Mouse (Mus musculus): ENCODE data around the gene Fbxl17. TPM values are rescaled to one million over a fixed set of nuclear protein-coding genes. Genes with fewer than 3 reads are reported as not detected.

Gene Fbxl17
- total RNA-seq, 2 experiments from 2014 or later, result 28.5 to 29.5 TPM

DNA sequence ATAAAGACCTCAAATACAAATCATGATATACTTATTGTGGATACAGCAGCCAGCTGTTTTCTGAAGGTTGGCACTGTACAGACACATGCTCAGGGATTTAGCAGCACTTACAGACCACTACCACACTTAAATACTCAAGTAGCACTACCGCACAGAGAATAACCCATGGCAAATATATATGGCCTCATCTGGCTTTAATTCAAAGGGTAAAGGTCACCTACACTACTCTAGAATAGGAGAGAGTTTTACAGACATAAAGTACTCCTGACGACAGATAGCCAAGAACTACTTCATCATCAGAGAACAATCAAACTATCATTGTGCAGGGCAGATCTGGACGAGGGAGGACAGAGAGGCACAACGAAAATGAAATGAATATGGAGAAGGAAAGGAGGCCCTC lies 93.9 kb downstream of the Fbxl17 start:
- intact Hi-C loops (cut with DNase I), result no loop called here
- DNase-seq, result no peak

DNA sequence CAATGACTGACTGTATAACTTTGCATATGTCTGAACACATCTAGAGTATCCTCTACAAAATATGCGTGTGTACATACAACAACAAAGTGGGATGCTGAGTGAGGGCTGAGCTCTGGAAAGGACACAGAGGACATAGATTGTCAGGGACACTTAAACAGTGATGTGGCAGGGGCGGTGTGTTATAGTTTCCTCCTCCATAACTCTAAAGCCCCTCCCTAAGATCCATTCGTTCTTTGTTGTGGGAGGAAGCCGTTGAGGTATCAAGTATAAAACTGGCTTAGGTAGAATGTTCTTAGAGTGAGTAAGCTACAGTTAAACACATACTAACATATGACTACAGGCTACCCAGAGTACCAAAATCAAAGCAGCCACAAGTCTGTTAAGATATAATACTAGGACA lies 94.3 kb downstream of the Fbxl17 start:
- no peak for DNase-seq
- intact Hi-C loops (cut with DNase I), result no loop called here

DNA sequence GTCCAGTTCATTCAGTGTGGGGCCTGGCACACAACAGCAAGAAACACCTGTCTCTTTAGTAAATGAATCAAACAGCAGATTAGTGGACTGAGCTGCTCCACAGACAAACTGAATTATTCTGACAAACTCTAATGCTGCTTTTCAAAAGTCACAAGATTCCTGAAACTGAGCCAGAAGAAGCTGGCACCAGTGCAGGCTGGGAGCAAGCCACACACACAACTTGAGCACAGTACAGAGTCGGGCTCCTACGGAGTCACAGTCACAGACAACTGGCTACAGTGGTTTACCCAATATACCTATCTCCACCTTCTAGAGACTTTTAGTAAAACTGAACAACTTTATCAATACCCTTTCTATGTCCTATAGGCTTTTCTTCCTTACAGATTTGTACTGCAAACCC lies 94.8 kb downstream of the Fbxl17 start:
- DNase-seq, result peak; percentile 40 to 58
- intact Hi-C loops (cut with DNase I), result no loop called here

DNA sequence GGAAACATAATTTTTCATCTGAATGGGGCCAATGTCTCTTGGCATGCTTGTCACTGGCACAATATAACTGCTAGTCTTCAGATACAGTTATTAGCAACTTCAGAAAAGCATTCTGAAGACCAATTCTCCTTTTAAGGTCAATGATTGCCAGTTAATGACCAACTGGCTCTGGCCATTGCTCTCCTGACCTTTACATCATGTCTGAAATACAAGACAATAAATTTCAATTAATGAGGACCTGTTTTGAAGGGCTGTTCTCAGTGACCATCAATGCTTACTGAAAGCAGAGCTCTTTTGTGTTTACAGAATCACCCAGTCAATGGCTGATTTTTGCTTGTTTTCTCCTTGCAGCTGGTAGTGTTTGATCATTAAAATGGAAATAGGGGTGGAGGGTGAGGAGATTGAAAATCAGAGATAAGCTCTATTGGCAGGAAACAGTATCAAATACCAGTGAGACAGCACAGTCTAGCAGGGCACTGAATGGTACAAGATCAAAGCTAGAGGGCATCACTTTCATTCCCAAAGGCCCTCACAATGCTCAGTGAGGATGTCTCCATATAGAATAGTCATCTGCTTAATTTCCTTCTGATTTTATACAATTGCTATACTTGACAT lies 95.9 kb downstream of the Fbxl17 start:
- DNase-seq, result no peak
- intact Hi-C loops (cut with DNase I), result no loop called here

DNA sequence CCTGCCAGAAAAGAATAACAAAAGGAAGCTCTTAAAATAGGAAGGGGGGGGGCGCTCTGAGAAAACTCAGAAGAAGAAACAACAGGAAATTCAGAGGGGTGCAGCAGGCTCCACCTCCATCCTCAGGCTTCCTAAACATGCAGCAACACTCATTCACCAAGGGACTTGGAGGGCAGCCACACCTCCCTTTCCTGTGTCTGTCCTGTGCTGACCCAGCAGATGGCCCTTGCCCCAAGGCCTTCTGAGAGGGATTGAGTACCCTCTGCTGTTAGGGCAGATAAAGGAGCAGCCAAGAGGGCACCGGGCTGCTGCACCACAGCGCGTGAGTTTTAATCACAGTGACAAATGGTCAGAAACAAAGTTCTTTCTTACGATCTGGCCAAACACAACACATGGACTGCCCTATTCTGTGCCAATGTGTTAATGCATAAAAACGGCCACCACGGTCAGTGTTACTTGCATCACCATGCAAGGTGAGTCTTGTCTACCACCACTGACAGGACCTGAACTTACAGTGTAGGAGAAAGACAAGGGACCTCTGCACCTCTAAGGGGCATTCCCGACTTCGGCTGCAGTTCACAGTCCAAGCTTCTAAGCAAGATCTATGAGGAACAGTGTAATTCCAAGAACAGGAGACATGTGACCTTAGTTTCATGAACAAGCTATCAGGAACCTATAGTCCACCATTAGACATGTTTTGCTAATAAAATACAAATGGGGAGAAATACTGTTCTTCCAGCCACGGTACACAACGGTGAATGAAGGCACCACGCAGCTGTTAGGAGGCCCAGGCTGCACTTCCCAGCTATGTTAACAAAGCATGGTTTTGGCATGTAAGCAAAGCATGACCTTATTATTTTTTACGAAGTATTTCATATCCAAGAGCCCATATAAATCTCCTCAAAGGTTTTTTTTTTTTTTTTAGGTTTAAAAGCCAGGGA lies 96.8 kb downstream of the Fbxl17 start:
- intact Hi-C loops (cut with DNase I), result no loop called here

DNA sequence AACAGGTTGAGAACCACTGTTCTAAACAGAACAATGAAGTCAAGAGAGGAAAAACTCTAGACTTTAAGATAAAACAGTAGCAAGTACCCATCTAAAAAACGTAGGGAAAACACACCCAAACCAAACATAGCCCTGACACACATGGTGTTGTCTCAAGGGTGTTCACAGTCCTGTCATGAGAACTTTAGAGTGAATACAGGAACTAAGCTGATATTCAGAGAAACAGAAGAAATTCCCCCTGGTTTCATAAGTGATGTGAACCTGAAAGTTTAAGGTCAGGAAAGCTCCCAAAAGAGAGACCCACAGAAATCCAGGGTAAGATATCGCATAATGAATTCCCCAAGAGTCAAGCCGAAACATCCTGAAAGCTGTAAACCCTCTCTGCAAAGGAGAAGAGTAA lies 97.6 kb downstream of the Fbxl17 start:
- intact Hi-C loops (cut with DNase I), result no loop called here
- no peak for DNase-seq

More for the DNA sequence above, 96.8 kb downstream of the Fbxl17 start:
- DNase-seq, result peak; percentile 9 to 29

DNA sequence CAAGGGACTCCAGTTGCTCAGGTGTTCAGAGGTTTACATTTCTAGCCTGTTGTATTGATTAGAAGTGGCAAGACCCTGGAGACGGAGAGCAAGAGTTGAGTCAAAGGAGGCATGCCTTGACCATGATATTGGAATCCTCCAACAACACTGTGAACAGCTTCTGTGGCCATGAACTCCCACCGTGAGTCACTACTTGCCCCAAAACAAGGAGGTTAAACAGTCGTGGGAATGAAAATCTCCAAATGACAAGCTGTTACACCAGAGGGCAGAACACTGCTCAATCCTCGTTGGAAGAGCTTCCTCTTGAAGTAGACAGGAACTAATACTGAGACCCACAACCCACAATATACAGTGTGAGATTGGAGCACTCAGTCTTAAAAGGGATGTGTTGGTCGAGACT lies 99.2 kb downstream of the Fbxl17 start:
- intact Hi-C loops (cut with DNase I), result no loop called here
- DNase-seq, result no peak

DNA sequence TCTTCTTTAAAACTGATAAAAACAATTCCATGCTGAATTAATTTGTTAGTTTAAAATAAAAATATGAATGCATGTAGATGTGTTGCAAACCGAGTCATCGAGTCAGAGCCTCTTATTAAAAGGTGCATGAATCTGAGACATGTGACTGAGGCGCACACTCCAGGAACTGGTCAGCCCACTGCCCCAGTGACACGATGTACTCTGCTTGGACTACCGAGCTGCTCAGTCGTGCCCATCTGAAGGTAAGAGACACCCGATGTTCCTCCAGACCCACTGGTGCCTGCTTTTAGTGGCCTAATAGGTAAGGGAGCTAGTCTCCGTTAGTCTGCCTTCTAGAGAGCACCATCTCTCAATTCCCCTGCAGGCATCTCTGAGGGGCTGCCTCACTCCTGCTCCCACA lies 100.0 kb downstream of the Fbxl17 start:
- intact Hi-C loops (cut with DNase I), result no loop called here
- no peak for DNase-seq

DNA sequence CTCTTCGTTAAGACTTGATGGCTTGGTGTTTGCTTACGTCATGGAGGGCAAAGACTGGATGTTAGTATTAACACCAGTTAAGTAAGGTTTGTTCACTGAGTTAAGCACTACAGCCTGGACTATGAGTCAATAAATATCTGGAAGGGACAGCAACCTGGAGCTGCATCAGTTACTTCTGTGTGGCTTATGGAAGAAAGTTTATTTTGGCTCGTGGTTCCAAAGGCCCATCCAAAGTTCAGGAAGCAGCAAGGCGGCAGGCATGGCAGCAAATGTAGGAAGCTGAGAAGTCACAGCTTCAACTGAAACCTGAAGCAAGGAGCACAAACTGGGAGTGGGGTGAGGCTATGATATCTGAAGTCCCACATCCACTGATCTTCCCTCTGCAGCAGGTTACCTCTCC lies 108.3 kb downstream of the Fbxl17 start:
- intact Hi-C loops (cut with DNase I), result no loop called here

DNA sequence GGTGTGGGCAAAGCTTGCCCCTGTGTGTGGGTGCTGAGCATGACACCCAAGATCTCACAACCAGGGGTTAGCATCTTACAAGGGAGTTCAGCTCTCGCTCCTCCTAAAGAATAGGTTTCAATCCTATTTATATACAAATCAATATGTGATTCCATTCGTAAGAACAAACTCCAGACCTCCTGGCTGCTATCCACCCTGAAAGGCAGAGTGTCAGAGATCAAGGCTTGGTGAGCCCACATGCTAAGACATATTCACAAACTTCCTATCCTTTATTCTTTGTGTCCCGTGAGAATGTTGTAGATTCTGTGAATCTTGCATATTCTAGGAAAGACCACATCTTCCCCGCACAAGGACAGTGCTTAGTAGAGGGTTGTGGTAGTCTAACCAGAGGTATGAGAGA lies 108.9 kb downstream of the Fbxl17 start:
- no peak for DNase-seq
- intact Hi-C loops (cut with DNase I), result no loop called here

More for the DNA sequence above, 108.3 kb downstream of the Fbxl17 start:
- no peak for DNase-seq

DNA sequence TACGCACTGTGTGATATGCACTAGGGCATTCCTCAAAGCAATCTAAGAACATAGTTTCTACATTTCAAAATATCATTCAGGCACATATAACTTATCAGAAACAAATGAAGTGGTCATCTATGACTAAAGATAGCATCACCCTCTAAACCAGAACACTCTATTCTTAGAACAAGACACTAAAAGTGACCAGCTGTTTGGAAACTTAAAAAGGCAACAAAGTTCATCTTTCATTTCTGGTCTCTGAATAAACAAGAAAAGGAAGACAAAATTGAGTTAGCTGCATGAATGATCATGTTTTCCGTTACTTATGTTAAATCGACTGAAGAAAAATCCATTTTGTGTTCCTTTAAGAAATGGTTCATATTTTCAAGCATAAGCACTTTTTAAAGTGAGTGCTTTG lies 128.8 kb downstream of the Fbxl17 start:
- DNase-seq, result no peak
- intact Hi-C loops (cut with DNase I), result no loop called here

DNA sequence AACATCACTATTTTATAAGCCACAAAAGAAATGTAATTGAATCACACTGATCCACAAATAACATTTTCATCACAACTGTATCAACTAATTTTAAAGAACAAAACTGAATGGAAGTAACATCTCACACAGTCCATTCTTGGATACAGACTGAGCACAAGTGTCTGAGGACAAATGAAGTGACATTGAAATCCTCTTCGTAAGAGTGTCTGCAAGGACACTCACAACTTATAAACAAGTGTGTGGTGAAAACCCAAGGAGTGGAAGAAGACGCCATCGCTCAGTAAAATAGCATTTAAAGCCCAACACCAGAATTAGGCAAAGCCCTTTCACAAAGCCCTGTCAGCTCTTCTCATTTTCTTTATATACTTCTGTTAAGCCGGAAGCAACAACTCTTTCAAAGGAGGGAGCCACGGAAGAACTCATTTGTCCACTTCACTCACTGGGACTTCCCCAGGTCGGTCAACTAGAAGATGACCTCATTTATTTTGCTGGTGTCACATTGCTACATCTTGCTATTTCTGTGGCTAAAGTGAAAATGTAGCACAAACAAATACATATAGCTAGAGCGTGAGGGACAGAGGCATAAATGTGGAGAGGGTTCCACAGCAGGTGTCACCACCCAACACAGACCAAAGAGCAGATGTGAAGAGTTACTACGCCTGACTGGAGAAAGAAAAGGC lies 130.0 kb downstream of the Fbxl17 start:
- DNase-seq, result no peak
- intact Hi-C loops (cut with DNase I), result no loop called here

DNA sequence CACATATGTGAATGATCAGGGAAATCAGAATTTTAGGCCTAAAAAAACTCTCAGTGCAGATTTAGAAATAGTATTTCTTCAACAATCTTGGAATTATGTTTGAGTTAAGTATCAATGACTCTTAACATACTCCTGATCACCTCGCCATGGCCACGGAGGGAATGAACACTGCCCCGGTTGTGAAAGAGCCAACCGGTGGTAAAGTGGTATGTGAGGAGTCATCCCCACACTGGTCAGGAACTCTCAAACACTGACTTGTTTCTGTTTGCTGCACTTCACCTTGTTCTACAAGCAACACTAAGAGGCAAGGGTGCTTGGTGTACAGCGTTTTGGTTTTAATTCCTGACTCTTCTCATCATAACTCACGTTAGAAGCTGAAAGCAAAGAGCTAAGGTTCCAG lies 132.3 kb downstream of the Fbxl17 start:
- intact Hi-C loops (cut with DNase I), result no loop called here
- DNase-seq, result no peak

DNA sequence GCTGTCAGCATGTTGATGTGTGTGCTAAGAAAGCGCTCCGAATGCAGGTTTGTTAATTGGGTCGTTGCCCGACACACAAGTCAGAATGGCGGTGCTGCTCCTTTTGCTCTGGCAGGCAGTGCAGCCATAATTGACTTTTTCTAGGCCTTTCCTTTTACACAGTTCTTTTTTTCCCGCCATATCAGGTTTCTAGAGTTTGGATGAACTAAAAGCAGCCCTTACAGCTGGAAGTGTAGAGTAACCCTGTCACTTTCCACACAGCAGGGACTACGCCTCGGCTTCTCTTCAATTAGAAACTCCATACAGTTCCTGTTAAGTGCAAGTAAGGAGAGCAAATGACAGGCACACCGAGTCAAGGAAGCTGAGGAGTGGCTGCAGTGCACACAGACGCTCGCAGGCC lies 133.8 kb downstream of the Fbxl17 start:
- intact Hi-C loops (cut with DNase I), result no loop called here

DNA sequence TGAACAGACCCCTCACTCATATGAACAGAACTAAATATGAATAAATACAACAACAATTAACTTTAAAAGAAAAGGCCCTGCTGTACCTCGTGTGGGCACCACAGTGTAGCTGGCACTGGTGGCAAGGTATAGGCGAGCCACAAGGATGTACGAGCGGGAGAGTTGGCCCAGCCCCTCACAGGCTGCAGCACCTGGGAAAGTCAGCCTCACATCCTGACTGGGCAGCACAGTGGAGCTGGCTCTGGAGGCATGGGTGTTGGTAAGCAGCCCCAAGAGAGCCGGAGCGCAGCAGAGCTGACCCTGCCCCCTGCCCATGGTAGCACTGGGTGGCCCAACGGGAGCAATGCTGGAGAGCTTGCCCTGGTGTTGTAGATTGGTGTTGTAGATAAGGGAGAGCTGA lies 135.2 kb downstream of the Fbxl17 start:
- intact Hi-C loops (cut with DNase I), result no loop called here
- DNase-seq, result no peak

More for the DNA sequence above, 133.8 kb downstream of the Fbxl17 start:
- no peak for DNase-seq

DNA sequence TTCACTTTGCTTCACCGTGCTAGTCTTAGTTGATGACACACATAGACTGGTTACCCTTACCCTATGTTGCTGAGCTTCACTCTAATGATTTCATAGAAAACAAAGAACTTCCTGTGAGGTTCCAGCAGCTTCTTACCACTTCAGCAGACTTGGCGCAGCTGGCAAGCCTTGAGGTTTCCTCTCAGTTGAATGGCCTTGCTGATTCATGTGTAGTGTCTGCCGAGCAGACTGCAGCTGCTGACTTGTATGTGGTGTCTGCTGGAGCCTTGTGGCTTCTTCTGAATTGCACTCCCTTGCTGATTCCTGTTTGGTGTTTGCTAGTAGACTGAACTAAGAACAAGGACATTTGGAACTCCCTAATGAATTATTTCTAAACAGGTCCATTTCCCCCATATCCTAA lies 137.6 kb downstream of the Fbxl17 start:
- DNase-seq, result no peak
- intact Hi-C loops (cut with DNase I), result no loop called here

DNA sequence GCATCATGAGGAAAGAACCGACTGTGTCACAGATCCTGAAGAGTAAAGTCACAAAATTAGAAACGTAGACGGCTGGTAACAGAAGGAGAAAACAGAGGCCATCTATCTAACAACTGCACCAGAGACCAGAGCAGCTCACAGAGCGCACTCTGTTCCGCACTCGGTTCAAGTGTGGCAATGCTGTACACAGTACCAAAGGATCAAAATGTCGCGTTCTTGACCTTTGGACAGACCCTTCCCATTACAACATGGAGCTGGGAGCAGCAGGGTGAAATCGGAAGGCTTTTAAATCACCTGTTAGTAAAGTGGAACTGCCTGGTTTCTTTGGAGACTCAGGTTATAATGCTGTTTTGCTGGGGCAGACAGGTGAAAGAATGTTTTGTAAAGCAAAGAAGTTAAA lies 138.1 kb downstream of the Fbxl17 start:
- intact Hi-C loops (cut with DNase I), result no loop called here
- DNase-seq, result no peak

DNA sequence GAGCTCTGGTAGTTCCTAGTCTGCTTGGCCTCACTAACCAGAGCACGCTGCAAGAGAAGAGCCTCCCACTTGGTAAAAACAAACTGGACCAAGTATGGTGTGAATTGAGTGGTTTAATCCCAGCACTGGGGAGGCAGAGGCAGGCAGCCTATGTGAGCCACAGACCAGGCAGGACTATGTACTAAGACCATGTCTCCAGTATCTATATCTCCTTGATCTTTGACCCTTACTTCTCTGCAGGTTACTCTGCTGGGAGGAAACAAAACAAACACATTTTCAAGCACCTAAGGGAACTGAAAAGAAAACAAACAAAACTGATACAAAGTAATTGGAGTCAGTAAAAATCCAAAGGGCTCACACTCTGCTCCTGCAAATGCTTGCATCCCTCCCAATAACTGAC lies 141.0 kb downstream of the Fbxl17 start:
- intact Hi-C loops (cut with DNase I), result no loop called here
- no peak for DNase-seq

DNA sequence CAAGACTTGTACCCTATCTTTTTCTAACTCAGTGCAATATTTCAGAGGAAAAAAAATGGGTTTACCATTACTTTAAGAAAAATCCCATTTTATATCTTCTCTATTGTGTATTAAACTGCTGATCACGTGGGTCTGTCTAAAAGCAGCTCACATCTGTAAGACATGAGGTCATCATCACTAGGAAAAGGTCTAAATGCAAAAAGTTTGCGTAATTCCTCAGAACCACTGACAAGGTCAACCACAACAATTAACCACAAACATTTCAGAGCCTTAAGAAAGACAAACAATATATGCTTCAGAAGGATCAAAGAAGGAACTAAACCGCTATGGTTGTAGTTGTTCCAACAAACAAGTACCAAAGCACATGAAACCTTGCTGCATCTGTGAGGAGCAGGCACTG lies 143.6 kb downstream of the Fbxl17 start:
- DNase-seq, result no peak
- intact Hi-C loops (cut with DNase I), result no loop called here

DNA sequence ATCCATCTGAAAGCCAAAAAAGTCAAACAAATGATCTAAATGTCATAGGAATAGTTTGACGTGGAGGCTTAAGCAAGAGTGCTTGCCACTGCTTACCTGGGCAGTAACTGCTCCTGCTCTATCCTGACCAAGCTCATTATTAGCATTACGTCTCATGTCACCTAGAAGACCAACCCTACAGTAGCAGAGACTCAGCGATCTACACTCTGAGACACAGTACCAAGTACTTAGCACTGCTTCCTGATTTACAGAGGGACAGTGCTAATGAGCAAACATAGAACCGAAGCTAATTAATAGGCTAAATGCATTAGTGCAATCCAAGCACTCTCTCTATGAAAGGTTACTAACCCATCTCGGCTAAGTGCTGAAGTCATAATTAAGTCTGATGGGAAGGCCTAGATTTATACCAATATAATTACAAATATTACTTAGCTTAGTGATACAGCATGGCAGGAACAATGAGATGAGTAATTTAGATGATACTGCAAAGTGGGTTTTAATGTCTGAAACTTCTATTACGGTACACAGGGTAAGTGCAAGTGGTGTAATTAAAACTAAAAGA lies 147.1 kb downstream of the Fbxl17 start:
- intact Hi-C loops (cut with DNase I), result no loop called here
- DNase-seq, result no peak

DNA sequence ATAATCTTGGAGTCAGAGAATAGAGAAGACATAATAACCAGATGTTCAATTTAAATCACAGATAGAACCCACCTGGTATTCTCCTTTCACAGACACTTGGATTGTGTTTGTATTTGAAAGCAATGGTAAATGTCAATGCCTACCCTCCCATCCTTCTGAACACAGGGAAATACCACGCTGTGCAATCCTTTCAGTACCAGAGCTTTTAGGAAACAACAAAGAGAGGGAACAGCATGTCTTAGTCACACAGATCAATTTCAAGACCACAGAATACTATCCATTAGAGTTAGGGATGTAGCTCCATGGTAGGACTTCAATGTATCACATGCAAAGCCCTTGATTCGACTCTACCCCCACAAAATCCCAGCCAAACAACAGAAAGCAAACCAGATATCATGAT lies 148.1 kb downstream of the Fbxl17 start:
- no peak for DNase-seq
- intact Hi-C loops (cut with DNase I), result no loop called here
